Mouse (Mus musculus) limb, embryonic 13.5 days (tissue): ENCODE results near the gene Gm20388. TPM values are rescaled to one million over a fixed set of nuclear protein-coding genes. Genes with fewer than 3 reads are reported as not detected.

Experiments used
- ATAC-seq: fragments of 200-750 bp; cut with Nextera tagmentation; 2 replicates; pipeline ENCODE4 v1.8.0; 2017; ENCODE audit warnings: low read depth, moderate number of reproducible peaks, moderate TSS enrichment; ENCODE audit not compliant: low FRiP score
- H3K27ac ChIP-seq: fragments of 300-500 bp; sonication (generic); 2 replicates; pipeline ENCODE4 v1.5.1; 2015; ENCODE audit warnings: inconsistent platforms, mild to moderate bottlenecking, moderate library complexity
- H3K27me3 ChIP-seq: fragments of 300-500 bp; sonication (generic); 2 replicates; pipeline ENCODE4 v1.6.1; 2015; ENCODE audit warnings: mild to moderate bottlenecking, inconsistent platforms
- H3K36me3 ChIP-seq: fragments of 300-500 bp; sonication (generic); 2 replicates; pipeline ENCODE4 v1.6.1; 2015; ENCODE audit warnings: inconsistent platforms, mild to moderate bottlenecking, moderate library complexity
- H3K4me1 ChIP-seq: fragments of 300-500 bp; sonication (generic); 2 replicates; pipeline ENCODE4 v1.6.1; 2015; ENCODE audit warnings: inconsistent platforms
- H3K4me2 ChIP-seq: fragments of 300-500 bp; sonication (generic); replicated peaks from 2 replicates; pipeline ENCODE4 v1.6.1; 2015; ENCODE audit warnings: inconsistent platforms, mild to moderate bottlenecking, moderate library complexity
- H3K4me3 ChIP-seq: fragments of 300-500 bp; sonication (generic); 2 replicates; pipeline ENCODE4 v1.5.1; 2015; ENCODE audit warnings: moderate library complexity, mild to moderate bottlenecking, inconsistent platforms
- H3K9ac ChIP-seq: fragments of 300-500 bp; sonication (generic); 2 replicates; pipeline ENCODE4 v1.6.1; 2015; ENCODE audit warnings: mild to moderate bottlenecking, inconsistent platforms
- H3K9me3 ChIP-seq: fragments of 300-500 bp; sonication (generic); 2 replicates; pipeline ENCODE4 v1.6.1; 2016; ENCODE audit warnings: inconsistent platforms
- WGBS: fragments of 180-500 bp; shearing (Covaris S2); methylation state at CpG from one replicate; pipeline ENCODE4 v1.1.7; 2015; 5-methylcytosine and 5-hydroxymethylcytosine counted together
- polyA plus RNA-seq: library from polyadenylated mRNA; unstranded; fragments of >200 nt; fragmentation: Nextera tagmentation; extraction: Ambion mirVana; gene quantifications from 2 replicates; pipeline ENCODE4 v1.2.1, GENCODE M21; 2015

Gm20388 gene
- polyA plus RNA-seq, 1 experiment from 2014 or later: 7.1 TPM

GRCm38 (mm10) chr8:123649483-123649882 lies 3738.8 kb downstream of the Gm20388 start:
- Histone ChIP-seq H3K9ac (no peak overlapping the region), H3K36me3 (no peaks in the 10 kb centered on the region), H3K27ac (no peak overlapping the region), H3K4me3 (no peak overlapping the region), H3K4me2 (no peak overlapping the region), H3K27me3 (no peaks in the 10 kb centered on the region), H3K9me3 (no peaks in the 10 kb centered on the region), H3K4me1 (peaks cover 21% of the 10 kb centered on the region)
- WGBS: 87% methylated on average over 12 of the region's 12 CpGs
- ATAC-seq: no peak

- Histone ChIP-seq H3K4me3 (no peak overlapping the region), H3K4me2 (no peak overlapping the region), H3K4me1 (peaks cover 35% of the 10 kb centered on the region), H3K9me3 (no peaks in the 10 kb centered on the region), H3K36me3 (peaks cover 8% of the 10 kb centered on the region), H3K27me3 (no peaks in the 10 kb centered on the region), H3K9ac (no peak overlapping the region), H3K27ac (no peak overlapping the region)
- 89% methylated on average over 5 of the region's 5 CpGs for WGBS
- no peak for ATAC-seq
Measured at GRCm38 (mm10) chr8:123651390-123652098, 3740.9 kb downstream of the Gm20388 start.

GRCm38 (mm10) chr8:123652641-123653040 lies 3742.0 kb downstream of the Gm20388 start:
- no peak for ATAC-seq
- Histone ChIP-seq H3K27me3 (no peaks in the 10 kb centered on the region), H3K27ac (no peak overlapping the region; the same call in 1 of the 2 replicates), H3K36me3 (peaks cover 18% of the 10 kb centered on the region), H3K4me3 (no peak overlapping the region), H3K4me1 (peaks cover 35% of the 10 kb centered on the region), H3K9me3 (no peaks in the 10 kb centered on the region), H3K9ac (no peak overlapping the region), H3K4me2 (no peak overlapping the region)
- 62% methylated on average over 4 of the region's 4 CpGs for WGBS

- peak; percentile 91 for ATAC-seq
- WGBS: under 1% methylated on average over 42 of the region's 58 CpGs
- peak within 1 kb of the TSS; percentile 74 for H3K4me2 ChIP-seq
Measured at GRCm38 (mm10) chr8:123653308-123653993, 3742.8 kb downstream of the Gm20388 start, which contains the start of gene Rhou. TSS of gene Rhou (plus strand) at chr8:123653929.

GRCm38 (mm10) chr8:123653994-123654569 lies 3743.4 kb downstream of the Gm20388 start:
- WGBS: under 1% methylated on average over 72 of the region's 77 CpGs
- peak overlapping the region; percentile 64 for H3K4me3 ChIP-seq
- peak overlapping the region; percentile 88 for H3K27ac ChIP-seq
- peaks cover 32% of the 10 kb centered on the region for H3K36me3 ChIP-seq
- H3K4me2 ChIP-seq: peak overlapping the region; percentile 74
- H3K27me3 ChIP-seq: no peaks in the 10 kb centered on the region
- peak; percentile 71 for ATAC-seq
- no peaks in the 10 kb centered on the region for H3K9me3 ChIP-seq
- H3K4me1 ChIP-seq: peaks cover 23% of the 10 kb centered on the region
- peak overlapping the region; percentile 87 for H3K9ac ChIP-seq

More at GRCm38 (mm10) chr8:123653308-123653993, 3742.8 kb downstream of the Gm20388 start, which contains the start of gene Rhou:
- H3K4me3 ChIP-seq: peak within 1 kb of the TSS; percentile 64
- peaks cover 26% of the 10 kb centered on the region for H3K36me3 ChIP-seq
- peak within 1 kb of the TSS; percentile 87 for H3K9ac ChIP-seq
- H3K4me1 ChIP-seq: peaks cover 29% of the 10 kb centered on the region
- peak within 1 kb of the TSS; percentile 88 for H3K27ac ChIP-seq
- H3K9me3 ChIP-seq: no peaks in the 10 kb centered on the region
- no peaks in the 10 kb centered on the region for H3K27me3 ChIP-seq

GRCm38 (mm10) chr8:123654763-123655162 lies 3744.1 kb downstream of the Gm20388 start:
- H3K4me2 ChIP-seq: peak overlapping the region; percentile 74
- peak overlapping the region; percentile 87 for H3K9ac ChIP-seq
- H3K36me3 ChIP-seq: peaks cover 34% of the 10 kb centered on the region
- no peak for ATAC-seq
- no peaks in the 10 kb centered on the region for H3K9me3 ChIP-seq
- peak overlapping the region; percentile 64 for H3K4me3 ChIP-seq
- H3K4me1 ChIP-seq: peaks cover 22% of the 10 kb centered on the region
- 4% methylated on average over 5 of the region's 5 CpGs for WGBS
- 0 out of 2 replicates have a peak overlapping the region, but pooled peaks have one; percentile 88 for H3K27ac ChIP-seq
- no peaks in the 10 kb centered on the region for H3K27me3 ChIP-seq

- peaks cover 22% of the 10 kb centered on the region for H3K4me1 ChIP-seq
- peak overlapping the region; percentile 87 for H3K9ac ChIP-seq
- H3K9me3 ChIP-seq: no peaks in the 10 kb centered on the region
- H3K27ac ChIP-seq: 0 out of 2 replicates have a peak overlapping the region, but pooled peaks have one; percentile 33
- no peaks in the 10 kb centered on the region for H3K27me3 ChIP-seq
- peaks cover 40% of the 10 kb centered on the region for H3K36me3 ChIP-seq
- no peak for ATAC-seq
- 3% methylated on average over 8 of the region's 8 CpGs for WGBS
- peak overlapping the region; percentile 64 for H3K4me3 ChIP-seq
- H3K4me2 ChIP-seq: peak overlapping the region; percentile 74
Measured at GRCm38 (mm10) chr8:123655351-123655779, 3744.7 kb downstream of the Gm20388 start.

- H3K4me1 ChIP-seq: peaks cover 22% of the 10 kb centered on the region
- no peak overlapping the region for H3K27ac ChIP-seq
- no peak for ATAC-seq
- H3K27me3 ChIP-seq: no peaks in the 10 kb centered on the region
- H3K36me3 ChIP-seq: peaks cover 63% of the 10 kb centered on the region
- no peak overlapping the region for H3K4me2 ChIP-seq
- no peak overlapping the region for H3K4me3 ChIP-seq
- 93% methylated on average over 8 of the region's 8 CpGs for WGBS
- no peak overlapping the region for H3K9ac ChIP-seq
- H3K9me3 ChIP-seq: no peaks in the 10 kb centered on the region
Measured at GRCm38 (mm10) chr8:123657826-123658225, 3747.2 kb downstream of the Gm20388 start.

GRCm38 (mm10) chr8:123659469-123660057 lies 3748.9 kb downstream of the Gm20388 start:
- H3K27ac ChIP-seq: no peak overlapping the region
- no peak overlapping the region for H3K9ac ChIP-seq
- no peak overlapping the region for H3K4me2 ChIP-seq
- 79% methylated on average over 10 of the region's 10 CpGs for WGBS
- no peak overlapping the region for H3K4me3 ChIP-seq
- H3K9me3 ChIP-seq: no peaks in the 10 kb centered on the region
- peaks cover 18% of the 10 kb centered on the region for H3K4me1 ChIP-seq
- peaks cover 81% of the 10 kb centered on the region for H3K36me3 ChIP-seq
- no peaks in the 10 kb centered on the region for H3K27me3 ChIP-seq
- no peak for ATAC-seq

- Histone ChIP-seq H3K27me3 (no peaks in the 10 kb centered on the region), H3K4me3 (no peak overlapping the region), H3K36me3 (peaks cover 74% of the 10 kb centered on the region), H3K9ac (no peak overlapping the region), H3K4me2 (no peak overlapping the region), H3K4me1 (no peaks in the 10 kb centered on the region), H3K27ac (no peak overlapping the region), H3K9me3 (no peaks in the 10 kb centered on the region)
- WGBS: 90% methylated on average over 11 of the region's 11 CpGs
- ATAC-seq: no peak
Measured at GRCm38 (mm10) chr8:123661515-123661914, 3750.9 kb downstream of the Gm20388 start.

- Histone ChIP-seq H3K4me3 (no peak overlapping the region), H3K4me1 (peaks cover 4% of the 10 kb centered on the region; the same call in 1 of the 2 replicates), H3K4me2 (no peak overlapping the region), H3K36me3 (peaks cover 40% of the 10 kb centered on the region), H3K9me3 (no peaks in the 10 kb centered on the region), H3K27ac (no peak overlapping the region), H3K27me3 (no peaks in the 10 kb centered on the region), H3K9ac (no peak overlapping the region)
- no peak for ATAC-seq
- WGBS: 78% methylated on average over 6 of the region's 6 CpGs
Measured at GRCm38 (mm10) chr8:123665580-123665979, 3754.9 kb downstream of the Gm20388 start.
